Mouse (Mus musculus): ENCODE data around the gene Snx11. TPM values are rescaled to one million over a fixed set of nuclear protein-coding genes. Genes with fewer than 3 reads are reported as not detected.
"Not testable (repeated sequence)": the region's sequence is repeated elsewhere in the genome, so short reads cannot be mapped to it uniquely, and the experiment has no call there.

Snx11 gene
- total and polyA plus RNA-seq, 3 experiments: 33.7 to 43.1 TPM; not detected in 1

GRCm38 (mm10) chr11:96786731-96787450 is 9.5 kb upstream of the Snx11 start:
- H3K36me3 ChIP-seq (ENCODE audit: control insufficient read depth in 1 of 2, insufficient read depth in 2 of 2, low read length in 2 of 2): peaks cover 6 to 23% of the 10 kb centered on the region in 2 experiments; a peak in 3 of 4 replicates
- no peak overlapping the region for H3K9ac ChIP-seq (ENCODE audit: control insufficient read depth, low read depth, low read length, poor library complexity, severe bottlenecking)
- peaks cover 0 to 21% of the 10 kb centered on the region in 2 experiments; a peak in 3 of 4 replicates for H3K4me1 ChIP-seq (ENCODE audit: control insufficient read depth in 1 of 2, insufficient read depth in 2 of 2, low read length in 2 of 2)
- DNase-seq (ENCODE audit: low read depth, low spot score): no peak
- no peak overlapping the region for H3K4me3 ChIP-seq (ENCODE audit: control insufficient read depth in 1 of 2, insufficient read depth in 1 of 2, low read depth in 2 of 2, low read length in 2 of 2)
- no peaks in the 10 kb centered on the region for H3K9me3 ChIP-seq (replicated peaks; ENCODE audit: insufficient read depth, low read length)
- H3K27ac ChIP-seq (ENCODE audit: control insufficient read depth, low read depth, low read length): no peak overlapping the region
- H3K79me2 ChIP-seq (ENCODE audit: control insufficient read depth, insufficient read depth, low read length, poor library complexity): peaks cover 27% of the 10 kb centered on the region
- TF ChIP-seq EP300 (IDR thresholded peaks at IDR 0.05; ENCODE audit: low read depth in 1 of 2, low read length in 2 of 2): no peak
- H3K27me3 ChIP-seq (ENCODE audit: control insufficient read depth in 1 of 2, insufficient read depth in 2 of 2, low read length in 2 of 2): no peaks in the 10 kb centered on the region

GRCm38 (mm10) chr11:96784847-96785246 is 7.5 kb upstream of the Snx11 start:
- peaks cover 0 to 17% of the 10 kb centered on the region in 2 experiments; a peak in 3 of 4 replicates for H3K4me1 ChIP-seq (ENCODE audit: control insufficient read depth in 1 of 2, insufficient read depth in 2 of 2, low read length in 2 of 2)
- H3K27ac ChIP-seq (ENCODE audit: control insufficient read depth, low read depth, low read length); H3K79me2 ChIP-seq (ENCODE audit: control insufficient read depth, insufficient read depth, low read length, poor library complexity); H3K9me3 ChIP-seq (replicated peaks; ENCODE audit: insufficient read depth, low read length); H3K36me3 ChIP-seq (ENCODE audit: control insufficient read depth in 1 of 2, insufficient read depth in 2 of 2, low read length in 2 of 2); H3K27me3 ChIP-seq (ENCODE audit: control insufficient read depth in 1 of 2, insufficient read depth in 2 of 2, low read length in 2 of 2): not testable (repeated sequence)
- TF ChIP-seq CTCF (IDR thresholded peaks at IDR 0.05 in 2 of 3, conservative IDR thresholded peaks at IDR 0.05 in 1 of 3; ENCODE audit: control insufficient read depth in 1 of 3, insufficient read depth in 1 of 3, low read depth in 2 of 3, low read length in 3 of 3, poor library complexity in 1 of 3, severe bottlenecking in 1 of 3) (peak; percentile 79 to 88 (median 85)), SIN3A (IDR thresholded peaks at IDR 0.05; ENCODE audit: low read length) (peak; percentile 69), HCFC1 (IDR thresholded peaks at IDR 0.05; ENCODE audit: low read depth, low read length) (peak; percentile 34; the same call in 1 of the 2 replicates), RAD21 (IDR thresholded peaks at IDR 0.05; ENCODE audit: low read depth, low read length) (peak; percentile 43), MYC (IDR thresholded peaks at IDR 0.05; ENCODE audit: low read depth, low read length) (peak; percentile 97), ZNF384 (IDR thresholded peaks at IDR 0.05; ENCODE audit: low read depth, low read length) (peak; percentile 86), SMC3 (IDR thresholded peaks at IDR 0.05; ENCODE audit: low read depth, low read length) (peak; percentile 51), MXI1 (IDR thresholded peaks at IDR 0.05; ENCODE audit: low read depth, low read length) (peak; percentile 86), MAX (IDR thresholded peaks at IDR 0.05; ENCODE audit: low read length) (peak; percentile 72)
- DNase-seq (ENCODE audit: low read depth, low spot score): peak; percentile 91
- H3K9ac ChIP-seq (ENCODE audit: control insufficient read depth, low read depth, low read length, poor library complexity, severe bottlenecking): peak overlapping the region; percentile 38
- H3K4me3 ChIP-seq (ENCODE audit: control insufficient read depth in 1 of 2, insufficient read depth in 1 of 2, low read depth in 2 of 2, low read length in 2 of 2): peak overlapping the region; percentile 14 to 25; a peak in 3 of 4 replicates

GRCm38 (mm10) chr11:96781425-96781824 is 4.1 kb upstream of the Snx11 start:
- peaks cover 0 to 12% of the 10 kb centered on the region in 2 experiments; a peak in 3 of 4 replicates for H3K4me1 ChIP-seq (ENCODE audit: control insufficient read depth in 1 of 2, insufficient read depth in 2 of 2, low read length in 2 of 2)
- H3K27me3 ChIP-seq (ENCODE audit: control insufficient read depth in 1 of 2, insufficient read depth in 2 of 2, low read length in 2 of 2): no peaks in the 10 kb centered on the region
- TF ChIP-seq MYB (IDR thresholded peaks at IDR 0.05; ENCODE audit: low read depth, low read length): no peak
- no peak for TF ChIP-seq EP300 (IDR thresholded peaks at IDR 0.05; ENCODE audit: low read depth in 1 of 2, low read length in 2 of 2)
- peak; percentile 93 for TF ChIP-seq TBP (IDR thresholded peaks at IDR 0.05; ENCODE audit: low read depth, low read length)
- peak; percentile 38 for TF ChIP-seq RAD21 (IDR thresholded peaks at IDR 0.05; ENCODE audit: low read depth, low read length)
- no peak for TF ChIP-seq CHD2 (IDR thresholded peaks at IDR 0.05; ENCODE audit: low read length)
- peak; percentile 79 for TF ChIP-seq SMC3 (IDR thresholded peaks at IDR 0.05; ENCODE audit: low read depth, low read length)
- peak; percentile 30; the same call in 1 of the 2 replicates for TF ChIP-seq ZC3H11A (IDR thresholded peaks at IDR 0.05; ENCODE audit: low read depth, low read length)
- TF ChIP-seq CTCF (IDR thresholded peaks at IDR 0.05 in 2 of 3, conservative IDR thresholded peaks at IDR 0.05 in 1 of 3; ENCODE audit: control insufficient read depth in 1 of 3, insufficient read depth in 1 of 3, low read depth in 2 of 3, low read length in 3 of 3, poor library complexity in 1 of 3, severe bottlenecking in 1 of 3): peak; percentile 23 to 72 (median 71); a peak in 5 of 6 replicates
- 0 out of 2 replicates have a peak, but pooled peaks have one; percentile 37 for TF ChIP-seq HCFC1 (IDR thresholded peaks at IDR 0.05; ENCODE audit: low read depth, low read length)
- TF ChIP-seq ZKSCAN1 (IDR thresholded peaks at IDR 0.05; ENCODE audit: low read depth, low read length): no peak
- TF ChIP-seq NRF1 (IDR thresholded peaks at IDR 0.05; ENCODE audit: insufficient read depth, low read depth, low read length, poor library complexity, severe bottlenecking): no peak
- TF ChIP-seq GATA1 (IDR thresholded peaks at IDR 0.05; ENCODE audit: low read depth, low read length): 0 out of 2 replicates have a peak, but pooled peaks have one; percentile 4
- no peaks in the 10 kb centered on the region for H3K9me3 ChIP-seq (replicated peaks; ENCODE audit: insufficient read depth, low read length)
- no peak overlapping the region for H3K4me3 ChIP-seq (ENCODE audit: control insufficient read depth in 1 of 2, insufficient read depth in 1 of 2, low read depth in 2 of 2, low read length in 2 of 2)
- H3K9ac ChIP-seq (ENCODE audit: control insufficient read depth, low read depth, low read length, poor library complexity, severe bottlenecking): no peak overlapping the region
- DNase-seq (ENCODE audit: low read depth, low spot score): peak; percentile 80
- peaks cover 7% of the 10 kb centered on the region for H3K79me2 ChIP-seq (ENCODE audit: control insufficient read depth, insufficient read depth, low read length, poor library complexity)
- H3K27ac ChIP-seq (ENCODE audit: control insufficient read depth, low read depth, low read length): no peak overlapping the region
- H3K36me3 ChIP-seq (ENCODE audit: control insufficient read depth in 1 of 2, insufficient read depth in 2 of 2, low read length in 2 of 2): peaks cover 0 to 12% of the 10 kb centered on the region in 2 experiments; a peak in 2 of 4 replicates

Data from MEL (cell line).